Comparison of ENCODE assay signal across 8 mouse cellular contexts in the genomic region with DNA sequence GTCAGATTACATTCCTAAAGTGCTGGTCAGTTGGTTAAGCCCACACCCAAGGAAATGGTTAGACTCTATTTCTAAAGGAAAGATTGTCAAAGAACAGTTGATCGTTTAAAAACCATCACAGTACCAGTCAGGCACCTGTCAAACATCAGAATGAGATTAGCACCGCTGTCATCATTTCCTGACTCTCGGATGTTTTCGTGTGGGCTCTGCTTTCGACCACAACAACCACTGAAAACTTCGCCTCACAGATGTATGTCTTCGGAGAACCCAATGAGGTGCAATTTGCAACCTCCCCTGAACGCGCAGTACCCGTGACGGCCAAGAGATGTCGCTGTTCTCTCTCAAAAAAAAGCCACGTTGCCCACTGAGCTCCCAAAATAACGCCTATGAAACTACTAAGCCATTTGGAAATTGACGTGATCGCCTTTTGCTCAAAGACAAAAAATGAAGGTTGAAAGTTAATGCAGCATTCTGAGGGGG.
DNase-seq lines count a peak whose midpoint lies in the region; ATAC-seq and TF ChIP-seq lines count a peak whose summit lies in the region.

No protein-coding gene starts in this region.

- no peaks in the 10 kb centered on the region for H3K9me3 ChIP-seq in embryonic facial prominence, embryonic 13.5 days
- H3K9me3 ChIP-seq in heart, embryonic 11.5 days (replicated peaks; ENCODE audit: control insufficient read depth, low read length) = no peaks in the 10 kb centered on the region
- no peaks in the 10 kb centered on the region for H3K9me3 ChIP-seq in liver, embryonic 14.5 days (ENCODE audit: control insufficient read depth, low read length)
- H3K9me3 ChIP-seq in neural tube, embryonic 12.5 days = no peaks in the 10 kb centered on the region
- no peaks in the 10 kb centered on the region for H3K9me3 ChIP-seq in stomach, embryonic 16.5 days (replicated peaks; ENCODE audit: control insufficient read depth, low read length)

- no peak for ATAC-seq in embryonic facial prominence, embryonic 13.5 days (ENCODE audit: insufficient number of reproducible peaks, insufficient read depth, low FRiP score, low TSS enrichment, low read depth)
- no peak for ATAC-seq in heart, embryonic 11.5 days (replicated peaks; ENCODE audit: insufficient number of reproducible peaks, low FRiP score, low TSS enrichment)
- ATAC-seq in liver, embryonic 14.5 days (ENCODE audit: insufficient read depth) = no peak
- ATAC-seq in neural tube, embryonic 12.5 days (ENCODE audit: low FRiP score, low read depth) = 0 out of 2 replicates have a peak, but pooled peaks have one; percentile 5
- ATAC-seq in stomach, embryonic 16.5 days (ENCODE audit: insufficient read depth, low FRiP score) = 0 out of 2 replicates have a peak, but pooled peaks have one; percentile 12

- H3K36me3 ChIP-seq in embryonic facial prominence, embryonic 13.5 days = no peaks in the 10 kb centered on the region
- no peaks in the 10 kb centered on the region for H3K36me3 ChIP-seq in heart, embryonic 11.5 days (ENCODE audit: control insufficient read depth, insufficient read depth, low read length)
- H3K36me3 ChIP-seq in liver, embryonic 14.5 days (replicated peaks; ENCODE audit: control insufficient read depth, insufficient read depth, low read depth) = no peaks in the 10 kb centered on the region
- no peaks in the 10 kb centered on the region for H3K36me3 ChIP-seq in neural tube, embryonic 12.5 days
- H3K36me3 ChIP-seq in stomach, embryonic 16.5 days (ENCODE audit: control insufficient read depth, insufficient read depth, low read length) = no peaks in the 10 kb centered on the region

- TF ChIP-seq CTCF in liver, embryonic 14.5 days (IDR thresholded peaks at IDR 0.05; ENCODE audit: low read depth) = peak; percentile 80

- H3K9ac ChIP-seq in embryonic facial prominence, embryonic 13.5 days = no peak overlapping the region
- H3K9ac ChIP-seq in heart, embryonic 11.5 days (ENCODE audit: low read depth, low read length) = no peak overlapping the region
- no peak overlapping the region for H3K9ac ChIP-seq in liver, embryonic 14.5 days (replicated peaks)
- H3K9ac ChIP-seq in neural tube, embryonic 12.5 days = no peak overlapping the region
- no peak overlapping the region for H3K9ac ChIP-seq in stomach, embryonic 16.5 days (ENCODE audit: low read length)

- H3K27ac ChIP-seq in embryonic facial prominence, embryonic 13.5 days = no peak overlapping the region
- no peak overlapping the region for H3K27ac ChIP-seq in heart, embryonic 11.5 days (ENCODE audit: low read depth, low read length)
- H3K27ac ChIP-seq in liver, embryonic 14.5 days = no peak overlapping the region
- no peak overlapping the region for H3K27ac ChIP-seq in neural tube, embryonic 12.5 days
- no peak overlapping the region for H3K27ac ChIP-seq in stomach, embryonic 16.5 days (ENCODE audit: low read length)

- no peaks in the 10 kb centered on the region; the same call in 1 of the 2 replicates for H3K4me1 ChIP-seq in embryonic facial prominence, embryonic 13.5 days
- no peaks in the 10 kb centered on the region for H3K4me1 ChIP-seq in heart, embryonic 11.5 days (ENCODE audit: control insufficient read depth, insufficient read depth, low read length)
- peaks cover 0 to 4% of the 10 kb centered on the region in 2 experiments; a peak in 1 of 4 replicates for H3K4me1 ChIP-seq in liver, embryonic 14.5 days (replicated peaks; ENCODE audit: control insufficient read depth in 2 of 2, insufficient read depth in 2 of 2, low read length in 1 of 2)
- no peaks in the 10 kb centered on the region for H3K4me1 ChIP-seq in neural tube, embryonic 12.5 days
- H3K4me1 ChIP-seq in stomach, embryonic 16.5 days (ENCODE audit: control insufficient read depth, insufficient read depth, low read length) = no peaks in the 10 kb centered on the region

- 6% methylated on average over 16 of the region's 16 CpGs for WGBS in embryonic facial prominence, embryonic 13.5 days
- WGBS in heart, embryonic 11.5 days (ENCODE audit: insufficient replicate concordance) = 4% methylated on average over 16 of the region's 16 CpGs
- WGBS in liver, embryonic 14.5 days (ENCODE audit: insufficient replicate concordance) = 4% methylated on average over 16 of the region's 16 CpGs
- 8% methylated on average over 16 of the region's 16 CpGs for WGBS in neural tube, embryonic 12.5 days
- WGBS in stomach, embryonic 16.5 days = 7% methylated on average over 16 of the region's 16 CpGs

- no peak for TF ChIP-seq EP300 in liver, embryonic 14.5 days (IDR thresholded peaks at IDR 0.05; ENCODE audit: low read depth)

- no peak overlapping the region for H3K4me3 ChIP-seq in embryonic facial prominence, embryonic 13.5 days
- no peak overlapping the region for H3K4me3 ChIP-seq in heart, embryonic 11.5 days (ENCODE audit: low read depth, low read length)
- H3K4me3 ChIP-seq in liver, embryonic 14.5 days (ENCODE audit: insufficient read depth in 1 of 2, low read depth in 2 of 2, low read length in 2 of 2) = no peak overlapping the region
- H3K4me3 ChIP-seq in neural tube, embryonic 12.5 days = no peak overlapping the region
- no peak overlapping the region for H3K4me3 ChIP-seq in stomach, embryonic 16.5 days (replicated peaks; ENCODE audit: low read length)

- peak; percentile 61 for DNase-seq in 416B (ENCODE audit: low read depth)
- peak; percentile 84 for DNase-seq in adrenal gland, postnatal 10 days
- DNase-seq in kidney, postnatal 14 days = peak; percentile 74
- peak in 2 of 3 experiments; percentile 20 to 26 for DNase-seq in liver, embryonic 14.5 days (ENCODE audit: low read depth in 3 of 3, low spot score in 3 of 3)

- H3K27me3 ChIP-seq in embryonic facial prominence, embryonic 13.5 days = no peaks in the 10 kb centered on the region; the same call in 1 of the 2 replicates
- H3K27me3 ChIP-seq in heart, embryonic 11.5 days (ENCODE audit: control insufficient read depth, insufficient read depth, low read length) = no peaks in the 10 kb centered on the region
- no peaks in the 10 kb centered on the region for H3K27me3 ChIP-seq in liver, embryonic 14.5 days (ENCODE audit: control insufficient read depth, insufficient read depth, low read length)
- no peaks in the 10 kb centered on the region for H3K27me3 ChIP-seq in neural tube, embryonic 12.5 days (replicated peaks)
- H3K27me3 ChIP-seq in stomach, embryonic 16.5 days (ENCODE audit: control insufficient read depth, insufficient read depth, low read length) = no peaks in the 10 kb centered on the region

- H3K4me2 ChIP-seq in embryonic facial prominence, embryonic 13.5 days = peak overlapping the region; percentile 20; the same call in 1 of the 2 replicates
- H3K4me2 ChIP-seq in heart, embryonic 11.5 days = peak overlapping the region; percentile 49
- H3K4me2 ChIP-seq in liver, embryonic 14.5 days (ENCODE audit: low read depth) = no peak overlapping the region
- H3K4me2 ChIP-seq in neural tube, embryonic 12.5 days (replicated peaks) = no peak overlapping the region; the same call in 1 of the 2 replicates
- H3K4me2 ChIP-seq in stomach, embryonic 16.5 days (ENCODE audit: low read depth, low read length) = peak overlapping the region; percentile 41; the same call in 1 of the 2 replicates

Comparison
In these comparisons a context has a peak if more than half of its experiments do, and no peak if none do; other contexts are left out.
1. DNase-seq: peak in every context shown above with its lines; median percentile 84 in adrenal gland, postnatal 10 days; 74 in kidney, postnatal 14 days; 61 in 416B; 23 in liver, embryonic 14.5 days.
2. ATAC-seq: peak in neural tube, embryonic 12.5 days (single experiment) and stomach, embryonic 16.5 days (single experiment); none in embryonic facial prominence, embryonic 13.5 days (single experiment), heart, embryonic 11.5 days (single experiment) and liver, embryonic 14.5 days (single experiment).
3. H3K4me2 ChIP-seq: peak in embryonic facial prominence, embryonic 13.5 days (single experiment), heart, embryonic 11.5 days (single experiment) and stomach, embryonic 16.5 days (single experiment); none in liver, embryonic 14.5 days (single experiment) and neural tube, embryonic 12.5 days (single experiment).